Mouse (Mus musculus): Measurements from ENCODE around the gene Camta1.

The Camta1 gene

DNA sequence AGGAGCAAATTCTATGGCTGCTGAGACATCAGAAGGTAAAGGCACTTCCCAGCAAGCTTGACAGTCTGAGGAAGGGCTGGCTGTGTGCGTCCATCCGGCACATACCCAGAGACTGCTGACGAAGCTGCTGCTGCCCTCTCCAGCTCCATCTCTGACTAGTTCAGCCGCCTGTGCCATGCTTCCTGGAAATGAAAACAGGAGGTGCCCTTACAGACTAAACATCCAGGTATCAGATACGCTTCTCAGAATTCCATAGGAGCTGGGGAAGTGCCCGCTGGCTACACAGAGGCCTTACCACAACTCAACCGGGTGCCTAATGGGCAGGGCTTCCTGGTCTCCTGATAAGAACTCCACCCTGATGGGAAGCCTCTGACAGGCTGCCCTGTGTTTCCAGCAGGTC, 903.1 kb downstream of the Camta1 start:
- peak; percentile 27 for DNase-seq

DNA sequence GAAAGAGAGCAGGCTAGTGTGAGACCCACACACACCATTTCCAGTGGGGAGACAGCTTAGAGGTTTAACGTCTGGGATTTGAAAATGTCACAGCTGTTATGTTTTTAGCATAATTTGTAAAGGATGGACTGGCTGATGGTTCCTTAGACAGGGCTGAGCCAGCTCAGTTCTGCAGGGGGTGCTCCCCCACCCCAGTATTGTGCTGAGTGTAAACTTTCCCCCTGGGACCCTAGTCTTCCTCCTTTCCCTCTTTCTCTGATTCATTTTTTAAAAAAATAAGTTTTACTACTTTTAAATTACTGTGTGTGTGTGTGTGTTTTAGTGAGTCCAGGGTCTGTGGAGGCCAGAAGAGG, 904.6 kb downstream of the Camta1 start:
- DNase-seq = no peak

GRCm38 (mm10) chr4:150956369-150957105, 905.1 kb downstream of the Camta1 start:
- no peak for DNase-seq

DNA sequence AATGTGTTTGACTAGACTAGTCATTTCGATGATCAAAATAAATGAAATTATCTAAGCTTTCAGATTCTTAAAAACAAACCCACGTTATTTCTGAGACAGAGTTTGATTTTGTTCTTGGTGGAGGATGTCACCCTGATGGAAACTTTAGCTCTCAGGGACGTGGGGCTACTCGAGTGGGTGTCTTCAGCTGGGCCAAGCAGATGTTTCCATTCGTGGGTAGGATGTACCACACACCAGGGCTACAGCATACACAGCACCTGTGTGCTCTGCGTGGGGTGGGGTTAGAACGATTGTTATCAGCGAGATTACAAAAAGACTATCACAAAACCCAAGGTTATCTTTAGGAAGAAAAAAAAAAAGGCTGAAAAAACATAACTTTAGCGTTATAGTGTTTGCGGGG, 910.7 kb downstream of the Camta1 start:
- DNase-seq = no peak

- no peak for DNase-seq
Measured at GRCm38 (mm10) chr4:150944707-150945106, 917.0 kb downstream of the Camta1 start.

DNA sequence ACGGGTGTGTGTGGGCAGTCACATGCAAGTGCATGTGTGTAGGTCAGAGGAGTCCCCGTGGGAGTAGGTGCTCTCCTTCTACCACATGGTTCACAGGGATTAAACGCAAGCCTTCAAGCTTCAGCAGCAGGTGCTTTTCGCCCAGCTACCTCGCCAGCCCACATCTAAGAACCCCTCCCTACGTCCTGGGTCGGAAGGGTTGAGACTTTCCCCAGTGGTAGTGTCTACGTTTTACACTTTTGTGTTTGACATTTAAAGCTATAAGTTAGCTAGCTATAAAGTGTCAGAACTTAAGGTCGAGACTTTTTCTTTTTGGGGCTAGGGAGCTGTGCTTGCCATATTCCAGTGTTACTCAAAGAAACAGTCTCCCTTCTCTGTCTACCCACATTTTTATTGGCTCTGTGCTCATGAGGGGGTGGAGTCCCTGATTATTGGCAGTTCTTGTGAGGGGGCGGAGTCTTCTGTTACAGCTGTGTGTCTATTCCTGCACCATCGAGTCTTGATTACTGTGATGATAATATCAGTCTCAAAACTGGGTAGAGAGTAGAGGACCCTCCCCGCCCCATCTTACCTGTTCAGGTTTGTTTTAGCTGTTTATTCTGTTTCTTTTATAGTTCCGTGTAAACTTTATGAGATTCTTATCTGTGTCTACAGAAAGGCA, 921.6 kb downstream of the Camta1 start:
- DNase-seq = no peak

DNA sequence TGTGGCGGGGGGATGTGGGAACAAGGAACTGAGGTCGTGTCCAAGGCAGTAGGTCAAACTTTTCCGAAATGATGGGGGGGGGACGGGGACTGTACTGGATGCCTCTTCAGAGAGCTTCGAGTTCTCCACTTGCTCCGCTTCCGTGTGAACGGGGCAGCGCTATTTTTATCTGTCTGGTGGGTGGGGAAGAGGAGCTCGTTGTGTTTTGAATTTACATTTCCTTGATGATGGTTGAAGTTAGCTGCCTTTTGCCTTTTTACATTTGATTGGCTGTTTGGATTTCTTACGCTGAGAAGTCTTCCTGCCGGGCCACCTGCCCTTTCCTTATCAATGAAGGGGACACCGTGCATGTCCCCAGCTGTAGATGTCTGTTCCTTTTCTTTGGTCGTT, 923.6 kb downstream of the Camta1 start:
- DNase-seq = no peak

GRCm38 (mm10) chr4:150937293-150938062, 924.2 kb downstream of the Camta1 start:
- DNase-seq = no peak

DNA sequence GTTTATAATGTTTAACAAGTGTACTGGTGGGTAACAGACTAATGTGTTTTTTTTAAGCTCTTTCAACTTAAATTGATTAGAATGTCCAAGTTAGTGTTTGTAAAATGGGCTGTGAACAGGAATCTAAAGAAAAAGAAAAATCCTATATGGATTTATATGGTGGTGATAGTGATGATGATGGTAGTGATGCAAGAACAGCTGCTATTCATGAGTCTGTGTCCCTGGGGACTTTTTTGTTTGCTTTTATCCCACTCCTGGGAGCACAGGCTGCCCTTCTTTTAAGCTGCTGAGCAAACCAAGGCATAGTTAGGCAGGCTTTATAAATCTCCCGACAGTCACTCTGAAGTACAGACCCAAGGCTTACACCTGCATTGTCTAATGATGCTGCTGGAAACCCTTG, 928.2 kb downstream of the Camta1 start:
- DNase-seq = no peak

- no peak for DNase-seq
Measured at GRCm38 (mm10) chr4:150927789-150928188, 933.9 kb downstream of the Camta1 start.

GRCm38 (mm10) chr4:150926924-150927705, 934.6 kb downstream of the Camta1 start:
- no peak for DNase-seq

- DNase-seq = no peak
Measured at GRCm38 (mm10) chr4:150925923-150926322, 935.8 kb downstream of the Camta1 start.

GRCm38 (mm10) chr4:150924936-150925335, 936.7 kb downstream of the Camta1 start:
- no peak for DNase-seq

- no peak for DNase-seq
Measured at GRCm38 (mm10) chr4:150924308-150924707, 937.4 kb downstream of the Camta1 start.

DNA sequence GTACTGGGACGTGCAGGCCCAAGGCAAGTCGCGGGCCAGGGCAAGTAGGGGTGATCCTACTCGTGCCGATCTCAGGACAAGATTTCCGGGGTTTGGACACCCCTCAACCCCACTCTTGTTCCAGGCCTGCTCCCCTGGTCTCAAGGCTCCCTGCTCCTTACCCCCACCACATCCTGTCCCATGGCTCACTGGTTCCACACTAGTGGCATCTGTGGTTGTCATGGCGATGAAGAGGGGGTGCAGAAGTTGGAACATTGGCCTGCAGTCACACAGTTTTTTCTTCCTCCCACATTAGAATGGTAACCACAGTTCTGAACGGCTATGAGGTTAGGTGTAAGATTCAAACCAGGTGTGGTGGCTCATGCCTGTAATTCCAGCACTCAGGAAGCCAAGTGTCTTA, 940.5 kb downstream of the Camta1 start:
- no peak for DNase-seq

GRCm38 (mm10) chr4:150917336-150918027, 944.2 kb downstream of the Camta1 start:
- DNase-seq = no peak

DNA sequence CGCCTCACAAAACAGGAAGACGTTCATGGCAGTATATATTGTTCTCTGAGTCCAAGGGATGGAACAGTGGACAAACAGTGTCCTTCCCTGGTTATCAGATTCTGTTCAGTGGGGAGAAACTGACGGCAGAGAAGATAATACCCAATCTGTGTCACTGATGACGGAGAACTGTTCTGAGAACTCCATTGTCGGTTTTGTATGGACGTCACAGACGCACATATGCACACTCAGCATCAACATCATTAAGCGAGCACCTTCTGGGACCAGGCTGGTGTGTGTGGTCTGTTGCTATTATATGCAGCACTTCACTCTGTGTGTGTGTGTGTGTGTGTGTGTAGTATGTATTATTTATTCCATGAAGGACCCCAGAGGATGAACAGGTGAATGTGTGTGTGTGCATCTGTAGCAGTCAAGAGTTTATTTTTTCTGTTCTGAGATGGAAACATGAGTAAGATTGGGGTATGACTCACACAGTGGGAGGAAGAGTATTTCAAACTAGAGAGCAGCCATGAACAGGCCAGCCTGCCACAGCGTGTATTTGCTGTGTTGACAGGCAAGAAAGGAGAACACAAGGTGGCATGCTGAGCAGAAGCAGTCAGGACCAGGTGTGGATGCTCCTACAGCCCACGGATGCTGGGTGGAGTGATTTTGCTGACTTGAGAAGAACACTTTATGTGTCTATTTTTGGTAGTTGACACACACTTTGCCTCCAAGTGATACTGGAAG, 946.3 kb downstream of the Camta1 start:
- peak; percentile 17 for DNase-seq

- DNase-seq = peak; percentile 98
Measured at GRCm38 (mm10) chr4:150914290-150914733, 947.4 kb downstream of the Camta1 start, which contains the start of the genes Park7 and Tnfrsf9. Park7 (minus strand) TSS chr4:150914437. Tnfrsf9 (plus strand) TSS chr4:150914562.

- DNase-seq = peak; percentile 16
Measured at GRCm38 (mm10) chr4:150913743-150914142, 947.9 kb downstream of the Camta1 start.

DNA sequence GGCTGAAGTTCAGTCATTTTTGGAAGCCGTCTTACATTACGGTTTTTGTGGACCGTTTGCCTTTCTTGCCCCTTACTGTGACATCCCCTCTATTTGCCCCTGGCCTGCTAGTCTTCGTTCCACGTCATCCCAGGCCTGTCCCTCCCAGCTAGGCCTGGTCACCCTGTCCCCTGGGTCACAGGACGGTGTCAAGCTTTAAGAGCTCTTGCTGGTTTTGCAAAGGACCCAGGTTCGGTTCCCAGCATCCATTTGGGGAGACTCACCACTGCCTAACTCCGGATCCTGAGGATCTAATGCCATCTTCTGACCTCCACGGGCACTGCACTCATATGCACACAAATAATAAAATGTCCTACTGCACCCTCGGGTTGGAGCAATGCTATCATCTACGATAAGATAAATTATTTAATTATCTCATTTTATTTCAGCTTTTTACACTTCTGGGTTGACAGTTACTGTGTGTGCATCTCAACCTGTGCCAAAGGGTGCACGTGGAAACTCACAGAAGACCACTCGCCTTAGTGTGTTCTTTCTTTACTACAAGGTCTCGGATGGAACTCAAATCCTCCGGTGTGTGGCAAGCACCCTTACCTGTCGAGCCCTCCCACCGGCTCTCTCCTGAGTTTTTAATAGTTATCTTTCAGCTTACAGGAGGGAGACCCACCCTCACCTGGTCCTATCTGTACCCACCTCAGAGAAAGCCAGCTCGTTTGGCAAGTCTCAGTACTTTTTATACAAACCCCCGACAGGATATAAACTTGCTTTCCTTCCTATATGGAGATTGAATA, 951.3 kb downstream of the Camta1 start:
- peak; percentile 37 for DNase-seq

Data from kidney, adult 9 months (tissue).